Mouse (Mus musculus) mouse embryonic stem cell (cell line): ENCODE data around the gene Tnr.

Experiments used
- in situ Hi-C, 2 experiments: fragments of 300-500 bp; cut with MboI; formaldehyde crosslinking; loops; 1 replicate in 1 of 2; 3 replicates in 1 of 2; pipeline ENCODE4 v1.14.3; 2019 to 2020; ENCODE audit warnings: low sequenced_read_pairs in 2 of 2, low pct_unique_long_range_greater_than_20kb in 1 of 2, mixed read lengths in 1 of 2; ENCODE audit not compliant: unreplicated experiment in 1 of 2

Tnr gene

DNA sequence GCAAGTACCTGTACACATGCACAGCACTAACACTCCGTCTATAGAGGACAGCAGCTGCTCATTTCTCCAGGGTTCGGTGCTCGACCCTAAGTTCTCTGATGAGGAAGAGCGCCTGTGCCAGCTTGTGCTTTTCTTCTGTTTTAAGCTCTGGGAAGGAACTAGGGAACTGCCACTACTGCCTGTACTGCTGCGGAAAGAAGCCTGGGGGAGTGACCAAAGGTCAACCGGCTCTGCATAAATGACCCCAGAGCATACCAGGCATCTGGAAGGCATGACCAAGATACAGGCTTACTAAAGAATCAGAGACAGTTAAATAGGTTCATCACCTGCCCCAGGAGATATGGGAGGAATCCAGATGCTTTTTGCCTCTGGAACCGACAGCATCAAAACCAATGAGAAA is 224.4 kb downstream of the Tnr start:
- in situ Hi-C loops = no loop called here

DNA sequence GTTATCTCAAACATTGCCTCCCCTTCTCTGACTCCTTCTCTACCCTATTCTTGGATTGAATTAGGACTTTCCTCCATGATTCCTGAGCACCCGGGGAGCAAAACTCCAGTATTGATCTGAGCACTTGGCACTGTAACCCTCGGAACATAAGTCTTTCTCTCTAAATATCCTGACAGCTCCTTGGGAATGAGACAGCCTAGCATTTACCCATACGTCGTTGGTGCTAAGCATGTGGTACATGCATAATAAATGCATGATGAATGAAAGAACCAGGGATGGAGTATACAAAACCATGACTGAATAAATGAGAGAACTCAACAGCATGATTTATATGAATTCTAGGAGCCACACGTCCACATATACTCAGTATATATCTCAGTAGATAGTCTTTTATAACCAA is 226.8 kb downstream of the Tnr start:
- in situ Hi-C loops = no loop called here

DNA sequence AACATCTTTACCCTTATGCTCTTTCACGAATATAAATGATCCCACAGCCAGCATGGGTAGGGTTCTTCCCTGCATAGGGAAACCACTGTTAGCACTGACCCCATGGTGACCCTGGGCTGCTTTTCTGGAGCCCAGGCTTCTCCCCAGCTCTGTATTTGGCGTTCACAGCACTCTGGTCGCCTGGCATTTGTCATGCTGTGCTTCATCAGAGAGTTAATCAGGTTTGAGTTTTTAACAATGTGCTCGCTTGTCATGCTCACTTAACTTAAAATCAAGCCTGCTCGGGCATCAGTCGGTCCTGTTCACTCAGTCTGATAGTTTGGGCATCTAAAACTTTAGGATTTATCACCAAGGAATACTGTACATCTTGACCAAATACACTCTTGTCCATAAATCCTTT is 227.3 kb downstream of the Tnr start:
- in situ Hi-C loops = no loop called here

DNA sequence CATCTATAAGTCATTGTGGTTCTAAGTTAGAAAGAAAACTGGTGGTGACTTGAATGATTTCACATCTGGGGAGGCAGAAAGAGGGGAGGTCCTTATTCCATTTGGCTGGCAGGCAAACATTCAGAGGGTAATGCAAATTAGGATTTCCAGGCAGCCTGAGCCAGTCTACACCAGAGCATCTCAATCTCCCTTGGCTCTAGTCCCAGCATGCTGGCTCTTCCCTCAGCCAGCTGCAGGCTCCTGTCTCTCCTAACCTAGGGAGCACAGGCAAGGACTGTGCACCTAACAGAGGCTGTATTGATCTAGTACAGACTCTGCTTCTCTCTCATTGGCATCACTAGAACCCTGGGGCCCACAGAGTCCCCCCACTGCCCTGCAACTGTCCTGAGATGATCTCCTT is 237.4 kb downstream of the Tnr start:
- in situ Hi-C loops = no loop called here

DNA sequence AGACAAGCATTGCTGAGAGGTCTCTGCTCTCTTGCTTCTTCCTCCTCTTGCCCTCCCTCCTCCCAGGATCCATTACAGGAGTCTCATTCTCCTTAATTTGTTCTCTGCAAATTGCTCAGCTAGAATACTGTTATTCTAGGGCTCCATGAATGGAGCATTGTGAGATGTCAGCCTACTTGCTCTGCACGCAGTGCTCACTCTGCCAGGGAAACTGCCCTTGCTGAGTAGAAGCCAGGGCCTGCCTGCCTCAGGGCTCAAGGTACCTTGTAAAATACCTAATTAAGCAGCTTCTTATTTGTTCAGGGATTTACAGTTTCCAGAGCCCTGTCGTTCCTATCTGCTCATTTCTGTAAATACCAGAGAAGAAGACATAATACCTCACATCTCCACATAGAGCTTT is 240.3 kb downstream of the Tnr start:
- in situ Hi-C loops = no loop called here

DNA sequence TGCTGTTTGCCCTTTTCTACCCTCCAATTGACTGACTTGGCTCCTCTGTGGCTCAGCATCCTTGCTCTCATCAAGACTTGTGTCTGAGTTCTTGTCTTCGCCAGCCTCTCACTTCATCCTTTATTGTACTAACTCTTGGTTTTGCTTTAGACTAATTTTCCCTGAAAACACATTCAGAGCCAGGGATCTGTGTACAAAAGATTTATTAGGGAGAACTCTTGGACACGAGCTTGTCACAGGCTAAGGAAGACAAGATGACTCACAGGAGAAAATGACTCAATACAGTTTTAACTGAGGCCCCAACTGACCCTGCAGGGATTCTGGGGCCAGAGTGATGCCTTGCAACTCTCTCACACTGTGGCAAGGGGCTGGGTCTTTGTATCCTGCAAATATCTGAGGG is 241.3 kb downstream of the Tnr start:
- in situ Hi-C loops = no loop called here

DNA sequence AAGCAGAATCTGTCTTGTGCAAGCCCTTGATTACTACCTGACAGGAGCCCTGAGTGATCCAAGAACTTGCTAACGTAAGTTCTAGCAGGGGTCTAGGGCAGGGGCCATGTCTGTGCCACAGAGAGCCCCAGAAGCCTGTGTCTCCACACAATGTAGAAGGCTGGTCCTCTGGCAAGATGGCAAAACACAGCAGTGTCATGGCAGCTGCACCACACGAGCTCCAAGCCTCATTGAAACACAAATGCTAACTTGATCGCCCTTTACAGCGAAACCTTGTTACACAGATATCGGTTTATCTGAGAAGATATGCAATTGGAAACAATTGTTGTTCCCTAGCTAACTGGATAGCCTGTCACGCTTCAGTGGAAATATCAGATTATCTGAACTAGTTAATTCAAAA is 246.4 kb downstream of the Tnr start:
- in situ Hi-C loops = no loop called here

DNA sequence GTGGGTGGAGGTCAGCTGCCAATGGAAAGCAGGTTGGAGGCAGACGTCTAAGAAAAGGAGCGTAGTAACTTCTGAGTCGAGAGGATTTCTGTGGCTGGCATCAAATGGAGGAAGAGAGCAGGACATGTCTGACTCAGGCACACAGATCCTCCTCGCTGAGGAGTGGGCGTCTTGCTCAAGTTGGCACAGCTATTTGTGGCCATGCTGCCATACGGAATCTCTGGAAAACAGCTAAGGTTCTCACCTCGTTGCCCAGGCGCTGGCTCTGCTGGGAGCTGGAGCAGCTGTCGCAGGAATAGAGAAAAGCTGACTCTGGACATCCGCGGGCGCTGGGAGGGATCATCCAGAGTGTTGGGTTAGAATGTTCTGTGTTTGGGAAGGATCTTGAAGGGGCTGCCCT is 250.1 kb downstream of the Tnr start:
- in situ Hi-C loops = no loop called here

DNA sequence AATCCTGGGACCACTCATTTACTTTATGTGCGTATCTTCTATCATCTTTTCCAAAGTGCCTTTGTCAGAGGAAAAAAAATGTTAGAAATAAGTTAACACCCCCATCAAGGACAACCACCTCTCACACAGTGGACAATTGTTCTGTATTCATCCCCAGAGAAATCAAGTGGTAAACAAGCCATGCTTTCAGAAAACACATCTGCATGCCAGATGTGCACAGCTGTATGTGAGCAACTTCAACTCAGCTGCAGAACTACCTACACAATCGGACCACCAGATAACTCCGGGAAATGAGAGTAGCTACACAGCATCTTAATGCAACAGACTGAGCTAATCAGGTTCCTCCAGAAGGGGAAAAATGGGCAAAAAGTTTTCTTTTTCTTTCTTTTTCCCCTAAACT is 251.6 kb downstream of the Tnr start:
- in situ Hi-C loops = no loop called here

DNA sequence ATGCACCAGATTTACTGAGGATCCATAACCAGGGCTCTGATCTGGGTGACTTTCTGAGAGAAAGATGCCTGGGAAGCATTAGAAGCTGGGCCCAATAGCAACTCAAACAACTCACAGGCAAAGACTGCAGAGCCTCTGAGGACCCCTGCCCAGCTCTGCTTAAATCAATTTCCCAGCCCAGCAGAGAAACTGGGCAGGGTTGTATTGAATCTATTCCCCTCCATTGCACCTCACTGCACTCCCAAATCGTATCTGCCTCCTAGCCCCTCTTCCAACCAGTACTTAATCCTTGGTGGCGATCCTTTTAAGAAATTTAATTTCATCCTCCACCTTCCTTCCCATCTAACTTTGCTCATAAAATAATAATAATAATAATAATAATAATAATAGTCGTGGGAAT is 253.5 kb downstream of the Tnr start:
- in situ Hi-C loops = no loop called here

DNA sequence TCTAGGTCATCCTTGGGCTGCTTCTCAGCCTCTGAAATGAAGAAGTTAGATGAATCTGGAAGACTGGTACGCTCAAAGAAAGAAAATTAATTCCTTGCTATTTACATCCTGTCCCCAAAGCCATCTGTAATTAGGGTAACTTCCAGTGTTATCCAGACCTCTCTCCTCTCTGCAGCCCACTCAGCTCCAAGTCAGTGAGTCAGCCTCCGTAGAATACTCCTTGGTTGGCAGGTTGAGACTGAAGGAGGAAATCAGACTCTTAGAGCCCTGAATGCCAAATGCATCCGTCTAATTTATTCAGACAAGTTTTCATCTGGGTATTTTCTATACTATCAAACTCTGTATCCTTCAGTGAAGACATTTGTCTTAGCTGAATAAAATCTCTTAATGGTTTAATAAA is 255.9 kb downstream of the Tnr start:
- in situ Hi-C loops = no loop called here

DNA sequence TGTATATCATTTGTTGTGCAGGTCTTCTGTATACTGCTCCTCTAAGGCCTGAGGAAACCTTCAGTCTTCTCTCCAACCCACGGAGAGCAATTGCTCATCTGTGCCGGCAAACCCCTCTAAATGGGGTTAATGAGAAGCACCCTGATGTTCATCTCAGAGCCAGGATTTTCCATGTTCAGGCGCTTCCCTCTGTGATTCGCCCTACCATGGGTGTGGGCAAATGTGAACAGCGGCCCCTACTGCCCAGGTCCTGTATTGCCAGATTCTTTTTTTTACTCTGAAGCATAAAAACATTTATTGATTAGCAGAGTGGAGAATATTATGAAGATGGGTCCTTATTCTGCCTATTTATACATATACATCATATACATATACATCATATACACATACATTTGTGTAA is 260.3 kb downstream of the Tnr start:
- in situ Hi-C loops = no loop called here

DNA sequence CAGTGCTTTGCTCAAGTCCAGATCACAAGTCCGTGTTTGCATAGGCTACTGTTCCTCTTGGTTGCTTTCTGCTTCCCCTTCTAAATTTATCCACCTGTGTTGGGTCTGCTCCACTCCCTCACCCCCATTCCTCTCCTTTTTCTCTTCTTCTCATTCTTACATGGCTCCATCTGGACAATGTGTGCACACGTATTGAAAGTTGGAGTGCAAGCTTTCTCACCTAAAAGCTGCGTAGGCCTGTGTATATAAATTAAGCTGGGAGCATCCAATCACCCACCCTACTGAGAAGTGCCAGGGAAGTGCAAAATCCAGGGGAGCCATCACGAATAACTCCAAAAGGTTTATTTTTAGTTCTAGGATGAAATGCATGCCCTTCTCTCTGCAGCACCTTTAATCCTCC is 264.7 kb downstream of the Tnr start:
- in situ Hi-C loops = no loop called here

DNA sequence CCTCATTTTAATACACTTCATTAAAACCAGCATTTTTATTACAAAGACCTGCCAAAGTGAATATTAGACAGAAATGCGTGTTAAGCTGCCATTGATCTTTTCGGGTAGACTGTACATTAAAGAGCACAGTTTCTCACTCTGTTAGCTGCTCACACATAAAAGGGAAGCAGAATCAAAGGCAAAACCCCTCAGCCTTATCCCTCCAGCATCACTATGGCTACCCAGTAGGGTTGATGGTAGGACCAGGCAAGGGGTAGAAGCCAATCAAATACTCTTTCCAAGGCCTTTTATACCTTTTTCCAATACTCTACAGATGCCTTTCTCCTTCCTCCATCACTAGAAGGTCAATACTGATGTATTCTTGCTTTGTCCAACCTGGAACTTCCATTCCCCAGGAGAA is 269.0 kb downstream of the Tnr start:
- in situ Hi-C loops = no loop called here

DNA sequence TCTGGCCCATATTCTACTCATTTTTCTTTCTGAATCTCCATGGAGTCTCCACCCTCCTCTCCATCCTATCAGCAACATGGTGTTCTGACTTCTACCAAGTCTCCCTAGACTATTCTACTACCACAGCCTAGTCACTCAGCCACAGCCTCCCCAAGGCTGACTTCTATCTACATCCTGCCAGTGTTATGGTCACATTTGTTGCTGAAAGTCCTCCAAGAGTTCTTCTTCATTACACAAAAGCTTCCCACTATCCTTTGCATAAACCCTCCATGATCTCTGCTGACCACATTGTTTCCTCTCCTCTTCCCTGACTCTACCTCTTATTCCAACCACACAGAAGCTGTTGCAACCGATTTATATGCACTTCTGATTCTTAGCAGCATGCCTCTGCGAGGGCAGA is 272.5 kb downstream of the Tnr start:
- in situ Hi-C loops = no loop called here

DNA sequence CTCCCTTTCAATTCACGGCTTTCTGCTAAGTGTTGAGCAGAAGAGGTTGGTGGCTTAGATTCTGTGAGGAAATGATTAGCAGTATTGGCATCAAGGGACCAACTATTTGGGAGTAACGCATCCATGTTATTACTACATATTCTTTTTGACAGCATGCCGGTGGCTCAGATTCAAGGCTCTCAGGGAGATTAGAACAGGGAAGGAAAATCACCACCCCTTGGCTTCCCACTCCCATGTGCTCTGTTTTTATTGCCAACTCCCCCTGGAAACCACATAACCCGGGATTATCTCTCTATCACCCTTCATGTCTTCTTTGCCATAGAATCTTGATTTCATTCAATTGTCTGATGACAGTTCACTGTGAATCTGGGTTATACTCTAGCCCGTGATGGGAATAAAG is 276.8 kb downstream of the Tnr start:
- in situ Hi-C loops = no loop called here

DNA sequence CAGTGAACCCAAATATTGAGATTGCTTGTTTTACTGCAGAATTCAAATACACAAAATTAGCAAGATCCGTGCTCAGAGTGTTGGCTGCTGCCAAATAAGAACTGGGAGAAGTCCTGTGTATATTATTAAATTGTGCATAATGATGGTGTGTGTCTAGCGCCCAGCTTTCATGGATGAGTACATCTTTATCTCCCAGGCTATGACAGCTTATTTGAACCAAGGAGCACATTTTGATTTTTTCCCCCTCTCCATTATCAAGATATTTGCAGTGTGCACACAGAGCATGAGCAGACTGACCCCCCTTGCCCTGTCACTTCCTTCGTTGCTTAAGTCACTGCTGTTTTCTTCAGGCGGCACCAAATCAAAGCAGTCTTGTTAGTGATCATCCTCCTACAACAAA is 278.2 kb downstream of the Tnr start:
- in situ Hi-C loops = no loop called here

DNA sequence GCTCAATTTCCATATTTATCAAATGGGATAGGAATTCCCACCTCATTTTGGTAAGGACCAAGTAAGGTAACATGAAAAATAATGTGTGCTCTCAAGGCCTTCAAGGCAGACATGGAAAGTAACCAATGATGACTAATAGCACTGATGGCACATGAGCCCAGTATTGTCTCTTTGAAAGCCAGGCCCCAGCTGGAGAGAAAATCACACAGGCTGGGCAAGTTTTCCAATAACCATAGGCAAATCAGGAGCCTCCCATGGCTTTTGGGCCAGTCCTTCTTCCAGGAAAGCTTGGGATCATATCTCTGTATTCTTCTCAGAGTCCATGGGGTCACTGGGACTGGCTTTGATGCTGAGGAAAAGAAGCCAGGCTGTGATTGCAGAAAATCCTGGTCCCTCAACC is 280.1 kb downstream of the Tnr start:
- in situ Hi-C loops = no loop called here

DNA sequence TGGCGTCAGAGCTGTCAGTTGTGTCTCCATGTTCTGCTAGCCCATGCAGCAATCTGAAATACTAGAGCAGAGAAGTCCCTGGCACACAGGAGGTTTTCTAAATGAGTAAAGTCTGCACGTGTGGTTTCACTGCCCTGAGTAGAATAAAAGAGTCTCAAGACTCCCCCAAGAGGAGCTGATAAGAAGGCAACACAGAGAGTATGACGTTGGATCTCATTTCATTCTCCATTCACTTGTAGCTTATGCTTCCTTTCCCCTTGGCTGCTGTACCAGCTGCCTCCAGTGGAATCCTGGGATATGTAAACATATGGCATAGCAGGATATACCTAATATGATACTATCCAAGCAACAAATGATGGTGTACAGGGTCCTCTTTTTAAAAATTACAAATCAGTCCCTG is 285.9 kb downstream of the Tnr start:
- in situ Hi-C loops = no loop called here

DNA sequence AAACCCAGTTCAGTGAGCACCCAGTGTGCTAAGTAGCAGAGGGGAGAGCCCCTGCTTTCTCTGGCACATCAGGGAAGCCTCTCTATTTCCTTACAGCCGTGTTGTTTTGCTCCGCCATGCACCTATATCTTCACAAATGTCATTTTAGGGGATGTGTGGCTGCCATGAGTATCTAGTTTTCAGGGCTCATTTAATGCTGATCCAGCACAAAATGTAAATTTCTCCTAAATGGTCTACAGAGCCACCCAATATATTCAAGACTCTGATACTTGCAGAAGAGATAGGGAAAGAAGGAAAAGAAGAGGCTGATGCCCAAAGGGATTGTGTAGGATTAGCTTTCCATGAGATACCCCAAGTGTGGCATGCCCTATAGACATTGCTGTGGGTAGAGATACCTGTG is 288.2 kb downstream of the Tnr start:
- in situ Hi-C loops = no loop called here

DNA sequence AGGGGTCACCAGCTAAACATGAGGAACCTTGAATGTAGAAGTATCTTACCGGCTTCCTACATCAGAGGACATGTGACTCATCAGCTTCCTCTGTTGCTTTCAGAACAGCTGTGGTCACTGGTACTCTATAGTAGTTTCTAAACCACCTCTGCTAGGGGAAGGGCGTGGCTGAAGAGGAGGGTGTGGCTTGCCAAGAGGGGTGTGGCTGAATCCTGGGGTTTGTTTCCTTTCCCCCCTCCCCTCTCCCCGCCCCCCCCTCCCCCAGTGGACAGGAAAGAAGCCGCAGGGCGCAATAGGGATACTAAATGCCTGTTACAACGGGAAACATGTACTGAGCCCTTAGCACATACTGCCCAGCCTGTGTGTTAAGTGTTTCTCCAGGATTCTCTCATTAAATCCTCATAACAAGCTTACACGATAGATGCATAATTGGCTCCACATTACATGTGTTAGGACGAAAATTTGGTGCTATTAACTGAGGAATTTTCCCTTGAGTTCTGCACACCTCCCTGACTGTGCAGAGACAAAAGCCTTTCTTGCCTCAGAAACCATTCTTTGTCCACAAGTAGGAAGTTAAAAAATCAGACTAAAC is 289.3 kb downstream of the Tnr start:
- in situ Hi-C loops = no loop called here
